In genomic region chr14:31496241-31496646, GRCm38 (mm10) we compare ENCODE assay signal across 8 mouse cellular contexts. TPM values are rescaled to one million over a fixed set of nuclear protein-coding genes. Genes with fewer than 3 reads are reported as not detected.
A peak's percentile ranks its signal among the peaks of the same experiment; 100 is the strongest.
DNase-seq lines count a peak whose midpoint lies in the region; ATAC-seq and TF ChIP-seq lines count a peak whose summit lies in the region.

No protein-coding gene starts in this region.

- no peak for ATAC-seq in embryonic facial prominence, embryonic 11.5 days (replicated peaks; ENCODE audit: insufficient number of reproducible peaks, low FRiP score, low TSS enrichment, low read depth)
- no peak for ATAC-seq in limb, embryonic 11.5 days (ENCODE audit: insufficient number of reproducible peaks, low FRiP score, low TSS enrichment, low read depth)
- ATAC-seq in neural tube, embryonic 12.5 days (ENCODE audit: low FRiP score, low read depth) = no peak
- no peak for ATAC-seq in cerebellum, adult (ENCODE audit: insufficient number of reproducible peaks, low FRiP score, low TSS enrichment)

- TF ChIP-seq CTCF in cerebellum, adult 2 months (IDR thresholded peaks at IDR 0.05; ENCODE audit: borderline replicate concordance, insufficient read depth, low read depth, low read length) = no peak
- TF ChIP-seq CTCF in E14TG2a.4 (conservative IDR thresholded peaks at IDR 0.05; ENCODE audit: low read length) = no peak

- H3K4me2 ChIP-seq in embryonic facial prominence, embryonic 11.5 days (ENCODE audit: low read depth, low read length) = peak overlapping the region; percentile 62
- peak overlapping the region; percentile 64 for H3K4me2 ChIP-seq in limb, embryonic 11.5 days (ENCODE audit: low read depth, severe bottlenecking)
- H3K4me2 ChIP-seq in neural tube, embryonic 12.5 days (replicated peaks) = peak overlapping the region; percentile 92

- no peak for TF ChIP-seq POLR2A in cerebellum, adult 2 months (IDR thresholded peaks at IDR 0.05; ENCODE audit: borderline replicate concordance, insufficient read depth, low read length)

- WGBS in cerebellum, adult 2 months = 29% methylated on average over 7 of the region's 7 CpGs
- 54% methylated on average over 7 of the region's 7 CpGs for WGBS in embryonic facial prominence, embryonic 11.5 days
- whole genome bisulfite sequencing in limb, embryonic 11.5 days = 56% methylated on average over 7 of the region's 7 CpGs
- 59% methylated on average over 7 of the region's 7 CpGs for WGBS in neural tube, embryonic 12.5 days

- H3K36me3 ChIP-seq in E14TG2a.4 (ENCODE audit: insufficient read depth, low read length) = peaks cover 69% of the 10 kb centered on the region
- H3K36me3 ChIP-seq in embryonic facial prominence, embryonic 11.5 days (replicated peaks; ENCODE audit: control insufficient read depth, insufficient read depth, low read depth, low read length) = no peaks in the 10 kb centered on the region; the same call in 1 of the 2 replicates
- peaks cover 10% of the 10 kb centered on the region for H3K36me3 ChIP-seq in limb, embryonic 11.5 days (ENCODE audit: control insufficient read depth, insufficient read depth, low read length)
- peaks cover 44% of the 10 kb centered on the region for H3K36me3 ChIP-seq in neural tube, embryonic 12.5 days

- H3K27ac ChIP-seq in cerebellum, adult 2 months (ENCODE audit: insufficient read depth, low read length) = no peak overlapping the region
- H3K27ac ChIP-seq in embryonic facial prominence, embryonic 11.5 days (replicated peaks; ENCODE audit: low read depth, low read length) = no peak overlapping the region
- H3K27ac ChIP-seq in limb, embryonic 11.5 days (replicated peaks; ENCODE audit: low read depth, low read length) = no peak overlapping the region
- H3K27ac ChIP-seq in neural tube, embryonic 12.5 days = no peak overlapping the region

- H3K4me1 ChIP-seq in cerebellum, adult 2 months (ENCODE audit: control insufficient read depth, insufficient read depth, low read length) = peaks cover 5% of the 10 kb centered on the region; the same call in 1 of the 2 replicates
- peaks cover 68% of the 10 kb centered on the region for H3K4me1 ChIP-seq in E14TG2a.4 (replicated peaks; ENCODE audit: low read depth, low read length)
- H3K4me1 ChIP-seq in embryonic facial prominence, embryonic 11.5 days (ENCODE audit: control insufficient read depth, insufficient read depth, low read length) = peaks cover 4% of the 10 kb centered on the region
- H3K4me1 ChIP-seq in limb, embryonic 11.5 days (ENCODE audit: control insufficient read depth, insufficient read depth, low read length) = peaks cover 8% of the 10 kb centered on the region
- peaks cover 33% of the 10 kb centered on the region for H3K4me1 ChIP-seq in neural tube, embryonic 12.5 days

- H3K27me3 ChIP-seq in cerebellum, adult 2 months (ENCODE audit: control insufficient read depth, insufficient read depth, low read length) = no peaks in the 10 kb centered on the region
- no peaks in the 10 kb centered on the region for H3K27me3 ChIP-seq in E14TG2a.4 (ENCODE audit: insufficient read depth, low read length)
- no peaks in the 10 kb centered on the region for H3K27me3 ChIP-seq in embryonic facial prominence, embryonic 11.5 days (ENCODE audit: control insufficient read depth, insufficient read depth, low read length)
- H3K27me3 ChIP-seq in limb, embryonic 11.5 days (ENCODE audit: control insufficient read depth, insufficient read depth, low read length) = no peaks in the 10 kb centered on the region
- no peaks in the 10 kb centered on the region for H3K27me3 ChIP-seq in neural tube, embryonic 12.5 days (replicated peaks)

- H3K4me3 ChIP-seq in cerebellum, adult 2 months (replicated peaks; ENCODE audit: insufficient read depth, low read depth, low read length) = peak overlapping the region; percentile 42
- peak overlapping the region; percentile 96 for H3K4me3 ChIP-seq in E14TG2a.4 (replicated peaks; ENCODE audit: low read length)
- peak overlapping the region; percentile 93 for H3K4me3 ChIP-seq in embryonic facial prominence, embryonic 11.5 days (ENCODE audit: low read depth, low read length)
- peak overlapping the region; percentile 89 for H3K4me3 ChIP-seq in limb, embryonic 11.5 days (ENCODE audit: low read depth, low read length)
- H3K4me3 ChIP-seq in neural tube, embryonic 12.5 days = peak overlapping the region; percentile 77

- H3K9me3 ChIP-seq in E14TG2a.4 (ENCODE audit: low read length) = no peaks in the 10 kb centered on the region
- H3K9me3 ChIP-seq in embryonic facial prominence, embryonic 11.5 days (replicated peaks; ENCODE audit: control insufficient read depth, low read length) = no peaks in the 10 kb centered on the region
- H3K9me3 ChIP-seq in limb, embryonic 11.5 days (ENCODE audit: control insufficient read depth, low read length) = no peaks in the 10 kb centered on the region
- no peaks in the 10 kb centered on the region for H3K9me3 ChIP-seq in neural tube, embryonic 12.5 days

- peak overlapping the region; percentile 30; the same call in 1 of the 2 replicates for H3K9ac ChIP-seq in embryonic facial prominence, embryonic 11.5 days (replicated peaks; ENCODE audit: low read length)
- H3K9ac ChIP-seq in limb, embryonic 11.5 days (ENCODE audit: low read length) = peak overlapping the region; percentile 90; the same call in 1 of the 2 replicates
- H3K9ac ChIP-seq in neural tube, embryonic 12.5 days = peak overlapping the region; percentile 83

- DNase-seq in cerebellum, adult 2 months = no peak
- no peak for DNase-seq in cerebellum, adult 18-20 months
- DNase-seq in embryonic facial prominence, embryonic 11.5 days (ENCODE audit: low spot score) = peak; percentile 6
- DNase-seq in limb, embryonic 11.5 days (ENCODE audit: low spot score) = no peak
- DNase-seq in layer of hippocampus, postnatal 25 days (ENCODE audit: extremely low spot score in 1 of 2, low spot score in 1 of 2) = no peak

RNA-seq across cellular contexts. Expression of gene Mettl6, which starts 1.4 kb away (rescaled TPM):
- polyA plus RNA-seq in cerebellum, adult 2 months (2012; rRNA removed) = 22.8 and 23.6 TPM in 2 replicates
- polyA plus RNA-seq in embryonic facial prominence, embryonic 11.5 days (2014; fragmentation: Nextera tagmentation; extraction: Ambion mirVana) = 100 and 108 TPM in 2 replicates
- 90.7 and 92.8 TPM in 2 replicates for polyA plus RNA-seq in limb, embryonic 11.5 days (2014; fragmentation: Nextera tagmentation; extraction: Ambion mirVana)
- 71.3 and 72.2 TPM in 2 replicates for polyA plus RNA-seq in neural tube, embryonic 12.5 days (2016; fragmentation: Nextera tagmentation; extraction: Ambion mirVana)
- 10 to 100 TPM; 27.2 to 28.6 TPM for total RNA-seq in layer of hippocampus, postnatal 25 days (2021)

RNA-seq across cellular contexts. Expression of gene Eaf1, which starts 2.0 kb away (rescaled TPM):
- polyA plus RNA-seq in cerebellum, adult 2 months (2012; rRNA removed) = 25.0 and 26.5 TPM in 2 replicates
- polyA plus RNA-seq in embryonic facial prominence, embryonic 11.5 days (2014; fragmentation: Nextera tagmentation; extraction: Ambion mirVana) = 23.0 and 26.7 TPM in 2 replicates
- polyA plus RNA-seq in limb, embryonic 11.5 days (2014; fragmentation: Nextera tagmentation; extraction: Ambion mirVana) = 29.3 and 31.5 TPM in 2 replicates
- polyA plus RNA-seq in neural tube, embryonic 12.5 days (2016; fragmentation: Nextera tagmentation; extraction: Ambion mirVana) = 16.7 and 20.5 TPM in 2 replicates
- total RNA-seq in layer of hippocampus, postnatal 25 days (2021) = 10 to 100 TPM; 12.6 to 15.4 TPM

Comparison
In these comparisons a context has a peak if more than half of its experiments do, and no peak if none do; other contexts are left out.
1. H3K4me3 ChIP-seq: peak in every context shown above with its lines; median percentile 96 in E14TG2a.4; 93 in embryonic facial prominence, embryonic 11.5 days; 89 in limb, embryonic 11.5 days; 77 in neural tube, embryonic 12.5 days; 42 in cerebellum, adult 2 months.
2. H3K9ac ChIP-seq: peak in every context shown above with its lines; median percentile 90 in limb, embryonic 11.5 days; 83 in neural tube, embryonic 12.5 days; 30 in embryonic facial prominence, embryonic 11.5 days.